Mouse (Mus musculus) erythroblast, embryonic 14.5 days (primary cell): ENCODE data around the gene Mog.

Source experiments
- GATA1 ChIP-seq: IDR thresholded peaks from 2 replicates; pipeline ENCODE4 v1.6.1; 2012; ENCODE audit warnings: low read length, inconsistent platforms, mixed read lengths
- TAL1 ChIP-seq: IDR thresholded peaks from 3 replicates; pipeline ENCODE4 v1.6.1; 2012; ENCODE audit warnings: low read length, inconsistent platforms, mixed read lengths

GRCm38 (mm10) chr17:36971172-36971850, 51.9 kb downstream of the Mog start:
- TF ChIP-seq TAL1 (no peak), GATA1 (no peak)
